Mouse (Mus musculus): ENCODE results near the gene Hmmr.
"Not testable (repeated sequence)": the region's sequence is repeated elsewhere in the genome, so short reads cannot be mapped to it uniquely, and the experiment has no call there.

The Hmmr gene

GRCm38 (mm10) chr11:40709899-40710298 lies 23.3 kb downstream of the Hmmr start:
- not testable (repeated sequence) for DNase-seq (ENCODE audit: inconsistent age in 2 of 2, low spot score in 1 of 2)

- no peak for DNase-seq (ENCODE audit: inconsistent age in 2 of 2, low spot score in 1 of 2)
Observed at GRCm38 (mm10) chr11:40695103-40695502, 38.1 kb downstream of the Hmmr start, which contains the start of gene Mat2b. Mat2b (minus strand) TSS chr11:40695203.

DNA sequence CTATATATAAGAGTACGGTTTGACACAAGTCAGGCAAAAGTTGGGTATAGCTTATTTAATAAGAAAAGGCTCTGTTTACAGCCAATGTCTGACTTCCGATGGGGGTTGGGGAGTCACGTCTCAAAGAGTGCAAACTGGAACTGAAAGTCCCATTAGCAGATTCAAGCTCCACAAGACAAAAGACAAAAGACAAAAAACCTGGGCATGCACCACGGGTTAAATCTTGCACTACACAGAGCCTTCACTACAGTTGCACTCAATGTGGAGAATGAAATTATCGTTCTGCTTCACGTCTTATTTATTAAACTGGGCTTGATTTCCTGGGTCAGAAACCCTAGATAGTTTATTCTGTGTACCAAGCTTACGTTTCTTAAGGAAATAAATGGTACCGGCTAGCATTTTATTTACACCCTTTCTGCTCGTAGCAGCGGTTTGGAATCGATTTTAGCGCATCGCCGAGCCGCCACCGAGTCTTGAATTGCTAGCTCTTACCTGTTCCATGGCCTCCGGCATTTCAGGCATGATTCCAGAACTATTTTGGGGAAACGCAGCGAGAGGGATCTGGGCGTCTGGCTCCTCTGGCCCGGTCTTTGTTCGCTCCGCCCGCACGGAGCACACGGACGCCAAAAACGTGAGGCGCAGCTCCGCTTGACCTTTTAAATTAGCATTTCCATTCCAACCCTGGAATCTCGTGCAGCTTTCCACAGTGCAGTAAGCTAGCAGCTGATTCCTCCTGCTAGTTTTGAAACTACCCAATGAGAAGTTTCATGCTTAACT lies 38.7 kb downstream of the Hmmr start:
- DNase-seq (ENCODE audit: inconsistent age in 2 of 2, low spot score in 1 of 2) = peak; percentile 72 to 93

DNA sequence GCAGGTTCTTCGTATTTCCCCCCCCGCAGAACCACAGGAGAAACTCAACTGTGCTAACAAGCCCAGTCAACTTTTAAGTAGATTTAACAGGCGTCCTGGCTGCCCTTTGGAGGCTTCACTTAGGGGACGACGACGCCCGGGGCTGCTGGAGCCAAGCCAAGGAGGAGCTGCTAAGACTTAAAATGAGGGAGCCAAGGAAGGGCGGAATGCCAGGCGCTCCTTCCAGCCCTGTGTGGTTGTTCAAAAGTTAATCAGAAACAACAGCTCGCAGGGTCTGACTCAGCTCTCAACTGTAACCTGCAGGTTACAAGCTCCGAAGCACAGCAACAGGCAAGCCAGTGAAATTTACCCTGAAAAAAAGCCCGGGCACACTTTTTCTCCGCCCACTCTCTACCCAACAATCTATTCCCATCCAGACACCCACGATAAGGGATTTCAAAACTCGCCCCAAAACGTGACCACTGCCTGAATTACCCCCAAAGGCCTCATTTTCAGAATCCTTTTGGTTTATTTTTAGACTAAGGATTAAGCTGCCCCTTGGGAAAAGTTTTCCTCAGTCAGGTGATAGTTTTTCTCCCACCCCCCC lies 39.8 kb downstream of the Hmmr start:
- DNase-seq (ENCODE audit: inconsistent age in 2 of 2, low spot score in 1 of 2) = peak; percentile 67 to 87

DNA sequence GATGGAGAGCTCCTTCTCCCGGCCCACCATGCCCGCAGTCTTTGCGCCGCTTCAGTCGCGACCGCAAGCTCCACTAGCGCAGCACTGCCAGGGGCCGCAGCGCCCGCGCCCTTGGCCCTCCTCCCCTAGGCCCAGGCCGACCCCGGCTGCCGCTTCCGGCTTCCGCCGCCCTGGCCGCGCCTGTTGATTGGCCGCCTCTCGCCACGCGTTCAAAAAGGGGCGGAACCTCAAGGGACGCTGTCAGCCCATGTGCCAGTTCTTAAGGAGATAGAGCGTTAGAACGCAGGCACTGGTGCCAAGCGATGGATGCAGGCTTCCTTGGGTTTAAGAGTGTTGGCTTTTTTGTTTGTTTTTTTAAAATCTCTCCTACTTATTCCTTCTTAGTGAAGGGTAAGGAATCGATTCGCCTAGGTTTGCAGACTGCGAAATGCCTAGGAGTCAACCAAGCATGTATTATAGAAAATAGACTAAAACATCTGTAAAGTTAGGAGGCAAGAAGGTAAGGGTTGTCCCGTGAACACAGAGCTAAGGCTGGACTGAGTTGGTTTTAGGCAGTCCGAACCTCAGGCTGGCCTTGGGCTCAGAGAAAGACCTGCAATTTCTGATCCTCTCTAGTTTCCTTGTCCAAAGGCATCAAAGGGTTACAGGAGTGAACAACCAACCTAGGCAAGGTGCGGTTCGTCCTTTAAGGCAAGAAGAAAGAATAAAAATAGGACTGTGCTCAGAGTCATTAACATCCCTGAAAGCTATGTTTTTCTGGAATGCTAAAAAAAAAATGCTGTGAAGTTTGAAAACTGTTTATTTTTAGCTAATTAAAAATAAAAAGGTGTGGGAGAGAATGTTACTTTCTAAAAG lies 40.5 kb downstream of the Hmmr start:
- peak; percentile 96 to 98 for DNase-seq (ENCODE audit: inconsistent age in 2 of 2, low spot score in 1 of 2)

DNA sequence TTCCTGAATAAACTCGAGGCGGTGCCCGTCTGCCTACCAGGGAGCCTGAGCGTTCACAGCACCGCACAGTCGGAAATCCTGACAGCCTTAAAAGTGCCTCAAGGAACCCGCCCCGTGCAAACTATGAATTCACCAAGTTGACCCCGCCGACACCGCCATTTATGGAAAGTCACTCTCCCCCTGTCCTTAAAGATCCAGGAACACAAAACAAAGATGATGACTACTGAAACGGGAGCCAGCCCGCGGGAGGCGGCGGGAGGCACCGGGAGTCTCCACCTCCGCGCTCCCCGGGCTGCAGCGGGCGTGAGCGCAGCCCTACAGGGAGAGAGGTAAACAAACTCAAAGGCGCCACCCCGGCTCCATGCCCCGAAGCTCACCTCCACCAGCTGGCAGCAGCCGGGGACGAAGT lies 41.1 kb downstream of the Hmmr start:
- no peak for DNase-seq (ENCODE audit: inconsistent age in 2 of 2, low spot score in 1 of 2)

DNA sequence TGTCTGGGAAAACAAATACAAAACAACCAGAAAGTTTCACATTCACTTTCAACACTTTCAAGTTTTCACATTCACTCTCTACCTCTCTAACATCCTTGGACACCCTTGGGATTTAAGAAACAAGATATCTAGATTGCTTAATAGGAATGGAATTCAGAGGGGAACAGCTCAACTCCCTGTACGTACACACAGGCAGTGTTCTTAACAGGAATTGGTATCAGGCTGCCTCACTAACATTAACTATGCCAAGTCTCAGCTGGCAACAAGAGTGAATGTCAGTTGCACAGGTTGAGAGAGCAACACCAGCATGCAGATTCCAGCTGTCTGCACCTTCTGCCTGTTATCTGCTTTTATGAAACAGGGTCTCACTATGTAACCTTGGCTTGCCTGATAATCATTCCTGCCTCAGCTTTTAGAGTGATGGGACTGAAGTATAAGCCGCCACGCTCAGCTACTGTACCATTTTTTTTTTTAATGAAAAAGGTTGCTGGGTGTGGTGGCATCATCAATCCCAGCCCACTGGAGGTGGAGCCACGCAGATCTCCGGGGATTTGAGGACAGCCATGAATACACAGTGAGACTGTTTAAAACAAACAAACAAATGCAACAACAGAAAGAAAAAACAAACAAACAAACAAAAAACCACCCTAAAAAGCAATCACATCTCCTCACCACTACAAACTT lies 42.6 kb downstream of the Hmmr start:
- peak in 1 of 2 experiments; percentile 43 for DNase-seq (ENCODE audit: inconsistent age in 2 of 2, low spot score in 1 of 2)

DNA sequence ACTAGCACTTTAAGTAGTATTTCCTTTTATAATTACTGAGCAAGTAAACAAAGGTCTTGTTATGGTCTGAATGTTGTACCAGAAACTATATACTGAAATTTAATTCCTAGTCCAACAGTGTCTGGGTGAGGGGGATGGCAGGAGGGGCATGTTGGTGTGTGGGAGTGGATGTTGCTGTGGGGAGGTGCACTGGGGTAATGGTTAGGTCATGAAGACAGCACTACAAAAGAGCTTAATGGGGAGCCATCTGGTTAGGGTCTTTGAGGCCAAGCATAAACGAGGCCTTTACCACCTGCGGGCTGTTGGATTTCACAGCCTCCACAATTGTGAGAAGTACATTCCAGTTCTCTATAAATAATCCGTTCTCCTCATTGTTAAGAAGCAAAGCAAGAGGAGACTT lies 49.9 kb downstream of the Hmmr start:
- DNase-seq (ENCODE audit: inconsistent age in 2 of 2, low spot score in 1 of 2) = no peak

GRCm38 (mm10) chr11:40682456-40682855 lies 50.8 kb downstream of the Hmmr start:
- peak in 1 of 2 experiments; percentile 13 for DNase-seq (ENCODE audit: inconsistent age in 2 of 2, low spot score in 1 of 2)

DNA sequence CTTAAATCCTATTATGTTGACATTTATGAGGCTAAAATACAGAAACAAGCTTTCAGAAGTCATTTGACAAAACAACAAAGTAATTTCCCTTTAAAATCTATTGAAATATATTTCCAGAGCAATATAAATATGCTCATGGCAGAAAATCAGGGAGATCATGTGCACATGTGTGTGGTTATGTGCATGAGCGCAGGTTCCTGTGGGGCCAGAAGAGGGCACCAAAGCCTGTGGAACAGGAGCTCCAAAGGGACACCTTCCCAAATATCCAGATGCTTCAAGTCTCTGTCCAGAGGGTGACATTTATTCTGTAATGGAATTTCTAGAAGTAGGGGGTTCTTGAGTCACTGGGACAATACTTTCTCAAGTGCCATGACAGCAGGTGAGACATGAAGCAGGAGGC lies 56.1 kb downstream of the Hmmr start:
- DNase-seq (ENCODE audit: inconsistent age in 2 of 2, low spot score in 1 of 2) = peak in 1 of 2 experiments; percentile 54

GRCm38 (mm10) chr11:40675014-40675730 lies 58.0 kb downstream of the Hmmr start:
- peak in 1 of 2 experiments; percentile 7 for DNase-seq (ENCODE audit: inconsistent age in 2 of 2, low spot score in 1 of 2)
